Mouse (Mus musculus) G1E-ER4 (cell line): ENCODE data around the gene Kcnd1. TPM values are rescaled to one million over a fixed set of nuclear protein-coding genes. Genes with fewer than 3 reads are reported as not detected.
A peak's percentile ranks its signal among the peaks of the same experiment; 100 is the strongest.

Source experiments
- GATA1 ChIP-seq: IDR thresholded peaks from one replicate; pipeline ENCODE4 v1.8.0; 2012; ENCODE audit warnings: low read length, inconsistent platforms
- polyA plus RNA-seq: library from polyadenylated mRNA; stranded (reverse); fragments of >175 nt; gene quantifications from 2 replicates; pipeline ENCODE4 v1.2.3, GENCODE M21; 2012

The Kcnd1 gene
- polyA plus RNA-seq = 0.22 and 0.31 TPM in 2 replicates

DNA sequence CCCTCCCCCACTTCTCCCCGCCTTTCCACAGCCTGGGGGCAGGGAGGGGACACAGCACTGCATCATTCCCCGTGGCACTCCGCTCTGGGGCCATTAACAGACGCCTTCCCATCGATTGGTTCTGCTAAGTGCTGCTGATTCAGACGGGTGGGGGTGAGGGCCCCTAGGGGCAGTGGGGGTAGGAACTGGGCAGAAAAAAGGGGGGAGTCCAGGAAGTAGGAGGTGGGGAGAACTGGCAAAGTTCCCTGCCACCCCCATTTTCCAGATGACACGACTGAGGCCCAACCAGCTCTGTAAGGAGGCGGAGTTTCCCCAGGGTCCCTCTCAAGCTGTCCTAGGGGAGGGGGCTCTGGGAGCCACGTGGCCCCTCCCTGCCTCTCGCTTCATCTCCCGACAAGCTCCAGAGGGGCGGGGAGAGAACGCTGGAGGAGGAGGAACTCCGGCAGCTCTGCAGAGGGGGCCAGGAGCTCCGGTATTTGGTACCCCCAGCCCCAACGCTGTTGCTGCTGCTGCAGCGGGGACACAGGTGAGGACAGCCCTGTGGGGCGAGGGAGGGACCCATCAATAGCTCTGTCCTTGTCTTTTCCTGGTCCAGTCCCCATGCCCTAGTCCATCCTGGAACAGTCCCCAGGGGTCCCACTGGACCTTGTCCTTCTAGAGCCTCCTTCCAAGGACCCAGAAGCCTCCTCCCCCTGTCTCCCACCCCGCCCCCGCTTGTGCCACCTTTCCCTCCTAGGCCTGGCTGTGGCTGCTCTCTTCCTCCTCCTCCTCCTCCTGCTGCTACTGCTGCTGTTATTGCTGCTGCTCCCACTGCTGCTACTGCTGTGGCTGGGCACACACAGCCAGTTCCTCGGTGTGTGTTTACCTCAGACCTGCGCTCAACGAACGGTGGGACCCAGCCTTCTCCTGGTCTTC, at the start of gene Kcnd1:
Gene Kcnd1 (plus strand): TSS at position 425 of the 915 bp plus-strand sequence.
- TF ChIP-seq GATA1 = no peak

DNA sequence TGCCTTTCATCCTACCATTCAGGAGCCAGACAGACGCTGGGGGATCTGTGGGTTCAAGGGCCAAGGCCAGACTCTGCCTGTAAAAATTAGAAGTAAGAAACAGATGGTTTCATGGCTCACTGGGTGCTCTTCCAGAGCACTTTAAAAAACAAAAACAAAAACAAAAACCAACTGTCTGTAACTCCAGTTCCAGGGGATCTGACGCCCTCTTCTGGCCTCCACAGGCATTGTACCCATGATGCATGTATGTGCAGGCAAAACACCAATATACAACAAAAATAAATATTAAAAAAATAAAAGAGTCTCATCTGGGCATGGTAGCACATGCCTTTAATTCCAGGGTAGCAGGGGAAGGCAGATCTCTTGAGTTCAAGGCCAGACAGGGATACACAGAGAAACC, 49.3 kb upstream of the Kcnd1 start:
- no peak for TF ChIP-seq GATA1

DNA sequence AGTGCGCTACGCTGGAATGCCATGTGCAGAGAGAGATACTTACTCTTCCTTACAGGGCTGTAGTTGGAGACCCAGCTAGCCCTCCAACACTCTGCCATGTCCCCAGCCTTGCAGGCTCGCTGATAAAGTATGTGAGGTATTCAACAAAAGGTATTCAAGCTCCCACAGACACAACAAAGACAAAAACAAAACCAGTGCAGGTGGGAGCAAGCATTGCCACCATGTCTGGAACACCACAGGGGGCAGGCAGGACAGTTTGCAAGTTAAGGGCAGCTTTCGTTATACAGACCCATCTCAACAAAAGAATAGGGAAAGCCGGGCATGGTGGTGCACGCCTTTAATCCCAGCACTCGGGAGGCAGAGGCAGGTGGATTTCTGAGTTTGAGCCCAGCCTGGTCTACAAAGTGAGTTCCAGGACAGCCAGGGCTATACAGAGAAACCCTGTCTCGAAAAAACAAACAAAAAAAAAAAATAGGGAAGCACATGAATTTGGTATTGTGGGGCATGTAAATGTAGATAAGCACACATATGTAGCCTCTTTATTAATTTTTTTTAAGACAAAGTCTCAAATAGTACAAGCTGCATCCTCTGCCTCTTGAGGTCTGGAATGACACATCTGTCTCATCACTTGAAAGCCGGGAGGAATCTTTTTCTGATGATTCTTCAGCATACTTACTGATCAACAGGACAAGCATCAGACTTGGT, 46.4 kb upstream of the Kcnd1 start:
- TF ChIP-seq GATA1 = no peak

DNA sequence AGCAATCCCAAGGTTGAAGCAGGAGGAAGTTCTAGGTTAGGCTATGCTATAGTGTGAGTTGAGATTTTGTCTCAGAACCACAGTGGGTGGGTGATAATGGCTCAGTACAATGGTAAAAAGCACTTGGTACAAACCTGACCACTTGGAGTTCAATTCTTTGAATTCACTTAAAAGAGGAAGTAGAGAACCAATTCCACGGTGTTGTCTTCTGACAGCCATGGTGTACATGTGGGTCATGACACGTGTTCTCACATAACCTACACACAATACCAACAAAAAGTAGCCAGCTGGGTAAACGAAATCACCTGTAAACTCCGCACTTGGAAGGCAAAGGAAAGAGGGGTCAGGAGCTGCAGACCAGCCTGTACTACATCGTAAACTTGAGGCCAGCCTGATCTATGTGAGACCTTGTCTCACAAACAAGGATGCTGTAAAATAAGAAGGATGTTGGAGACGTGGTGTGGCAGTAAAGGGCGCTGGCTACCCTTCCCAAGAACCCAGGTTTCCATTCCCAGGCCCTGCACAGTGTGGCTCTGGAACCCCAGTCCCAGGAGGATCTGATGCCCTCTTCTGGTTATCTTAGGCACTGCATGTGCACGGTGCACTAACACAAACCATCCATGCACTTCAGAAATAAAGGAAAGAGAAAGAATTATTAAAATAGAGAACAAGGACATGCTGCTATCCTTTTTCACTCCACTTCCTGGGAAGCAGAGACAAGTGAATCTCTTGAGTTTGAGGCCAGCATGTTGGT, 45.6 kb upstream of the Kcnd1 start:
- TF ChIP-seq GATA1 = no peak

DNA sequence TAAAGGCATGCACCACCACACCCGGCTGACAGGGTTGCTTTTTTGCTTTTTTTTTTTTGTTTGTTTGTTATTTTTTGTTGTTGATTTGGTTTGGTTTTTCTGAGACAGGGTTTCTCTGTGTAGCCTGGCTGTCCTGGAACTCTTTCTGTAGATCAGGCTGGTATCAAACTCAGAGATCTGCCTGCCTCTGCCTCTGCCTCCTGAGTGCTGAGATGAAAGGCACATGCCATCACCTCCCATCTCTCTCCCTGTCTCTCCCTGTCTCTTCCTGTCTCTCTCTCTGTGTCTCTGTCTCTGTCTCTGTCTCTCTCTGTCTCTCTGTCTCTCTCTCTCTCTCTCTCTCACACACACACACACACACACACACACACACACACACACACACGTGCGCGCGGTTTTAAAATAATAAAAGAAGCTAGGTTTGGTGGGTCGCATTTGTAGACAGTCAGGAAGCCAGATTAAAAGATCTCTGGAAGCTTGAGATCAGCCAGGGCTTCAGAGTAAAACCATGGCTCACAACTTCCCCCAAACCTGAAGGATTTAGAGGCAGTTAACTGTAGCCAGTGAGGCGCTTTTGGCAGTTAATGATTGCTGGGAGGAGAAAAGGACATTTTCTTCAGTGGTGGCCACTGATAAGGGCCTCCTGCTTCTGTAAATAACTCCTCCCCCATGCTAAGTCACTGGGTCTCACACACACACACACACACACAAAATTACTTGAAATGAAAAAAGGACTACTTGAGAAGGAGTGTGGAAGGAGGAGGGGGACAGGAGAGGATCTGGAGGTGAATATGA, 43.4 kb upstream of the Kcnd1 start:
- peak; percentile 39 for TF ChIP-seq GATA1

DNA sequence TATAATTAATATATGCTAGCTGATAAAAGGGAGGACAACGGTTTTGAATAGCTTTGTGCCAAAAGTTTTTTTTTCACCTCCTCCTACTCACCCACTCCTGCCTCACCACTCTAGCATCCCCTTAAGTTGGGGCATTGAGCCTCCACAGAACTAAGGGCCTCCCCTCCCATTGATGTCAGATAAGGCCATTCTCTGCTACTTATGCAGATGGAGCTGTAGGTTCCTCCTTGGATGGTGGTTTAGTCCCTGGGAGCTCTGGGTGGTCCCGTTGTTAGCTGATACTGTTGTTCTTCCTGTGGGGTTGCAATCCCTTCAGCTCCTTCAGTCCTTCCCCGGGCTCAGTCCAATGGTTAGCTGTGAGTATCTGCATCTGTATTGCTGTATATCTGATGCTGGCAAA, 42.8 kb upstream of the Kcnd1 start:
- TF ChIP-seq GATA1 = no peak

DNA sequence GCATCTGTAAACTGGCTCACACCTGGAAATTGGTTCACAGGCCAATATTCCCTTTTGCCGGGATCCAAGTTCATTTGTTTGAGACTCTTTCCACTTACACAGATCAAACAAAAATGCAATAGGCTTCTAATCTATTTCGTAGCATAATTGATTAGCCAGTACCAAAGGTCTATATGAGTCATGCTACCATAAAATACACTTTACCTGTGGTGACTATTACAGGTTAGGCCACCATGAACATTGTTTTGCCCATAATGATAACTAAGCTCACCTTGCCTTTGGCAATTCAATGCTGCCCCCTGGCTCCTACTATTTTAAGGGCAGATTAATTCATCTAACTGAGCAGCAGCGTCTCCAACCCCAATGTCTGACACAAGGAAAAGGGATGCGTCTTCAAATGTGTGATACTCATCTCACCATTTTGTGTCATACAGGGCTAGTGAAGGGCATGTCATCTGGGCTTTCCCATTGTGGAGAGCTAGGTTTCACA, 39.4 kb upstream of the Kcnd1 start:
- TF ChIP-seq GATA1 = no peak

DNA sequence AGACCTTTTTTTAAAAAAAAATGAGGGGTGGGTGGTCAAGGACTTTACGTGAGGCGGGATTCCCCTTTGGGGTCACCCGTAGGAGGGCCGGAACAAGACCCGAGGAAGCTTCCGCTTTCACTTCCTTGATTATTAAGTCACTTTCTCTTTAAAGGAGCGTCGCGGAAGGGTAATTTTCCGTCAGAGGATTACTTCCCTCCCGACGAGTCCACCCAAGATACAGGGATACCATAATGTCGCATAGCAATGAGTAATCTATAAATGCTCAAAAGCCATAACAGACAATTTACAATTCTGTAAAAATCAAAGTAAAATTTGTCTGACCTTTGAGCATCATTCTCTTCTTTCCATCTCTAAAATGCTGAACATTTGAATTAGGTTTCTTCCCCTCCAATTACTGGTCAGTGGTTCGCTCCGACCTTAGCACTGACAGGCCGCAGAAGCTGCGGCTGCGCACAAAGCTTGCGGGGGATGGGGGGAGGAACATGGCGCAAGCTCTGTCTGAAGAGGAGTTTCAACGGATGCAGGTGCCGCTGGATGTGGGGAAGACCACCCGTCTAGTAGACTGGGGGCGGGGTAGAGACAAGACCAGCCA, 32.5 kb upstream of the Kcnd1 start, which contains the start of gene Gripap1:
Gene Gripap1 (plus strand): TSS at position 224 of the 595 bp plus-strand sequence.
- no peak for TF ChIP-seq GATA1

DNA sequence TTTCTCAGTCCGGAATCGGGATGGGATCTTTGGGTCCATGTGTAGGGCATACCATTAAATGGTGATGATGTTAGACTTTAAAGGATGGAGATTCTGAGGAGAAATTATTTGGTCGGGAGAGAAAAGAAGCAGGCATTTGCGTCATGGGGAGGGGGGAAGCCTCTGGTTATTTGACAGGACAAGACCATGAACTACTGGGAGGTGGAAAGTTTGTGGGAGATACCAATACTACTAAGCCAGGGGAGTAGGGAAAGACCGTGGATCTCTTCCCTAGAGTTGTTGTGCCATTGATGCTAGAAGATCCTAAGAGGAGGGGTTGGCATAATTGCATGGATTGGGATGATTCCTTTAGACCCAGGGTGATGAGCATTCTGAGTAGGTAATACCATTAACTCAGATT, 31.8 kb upstream of the Kcnd1 start:
- TF ChIP-seq GATA1 = no peak

DNA sequence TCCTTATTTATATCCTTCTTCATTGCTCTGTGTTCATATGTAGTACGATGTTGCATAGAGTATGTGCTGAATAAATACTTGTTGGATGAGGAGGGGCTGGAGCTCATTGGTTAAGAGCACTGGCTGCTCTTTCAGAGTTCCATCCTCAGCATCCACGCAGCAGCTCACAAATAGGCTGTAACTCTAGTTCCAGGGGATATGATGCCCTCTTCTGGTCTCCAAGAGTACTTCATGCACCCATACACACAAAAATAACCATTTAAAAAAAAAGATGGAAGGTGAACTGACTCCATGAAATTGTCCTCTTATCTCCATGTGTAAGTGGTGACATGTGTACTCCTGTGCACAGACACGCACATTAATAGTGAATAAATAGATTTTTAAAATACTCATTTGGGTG, 28.7 kb upstream of the Kcnd1 start:
- no peak for TF ChIP-seq GATA1

DNA sequence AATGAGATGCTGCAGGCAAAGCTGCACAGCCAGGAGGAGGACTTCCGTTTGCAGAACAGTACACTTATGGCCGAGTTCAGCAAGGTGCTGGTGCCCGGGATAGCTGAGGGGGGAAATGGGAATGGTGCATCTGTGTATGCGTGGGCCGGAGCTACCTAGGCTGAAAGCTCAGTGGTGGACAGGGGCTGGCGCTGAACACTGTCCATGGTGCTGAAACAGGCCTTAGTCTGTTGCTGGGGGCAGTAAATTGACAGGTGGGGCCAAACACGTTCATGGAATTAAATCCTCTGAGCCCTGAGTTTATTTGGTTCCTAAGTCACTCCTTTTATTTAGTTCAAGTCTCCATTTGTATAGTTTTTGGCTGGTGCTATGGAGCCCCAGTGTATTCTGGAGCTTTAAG, 27.1 kb upstream of the Kcnd1 start:
- no peak for TF ChIP-seq GATA1

DNA sequence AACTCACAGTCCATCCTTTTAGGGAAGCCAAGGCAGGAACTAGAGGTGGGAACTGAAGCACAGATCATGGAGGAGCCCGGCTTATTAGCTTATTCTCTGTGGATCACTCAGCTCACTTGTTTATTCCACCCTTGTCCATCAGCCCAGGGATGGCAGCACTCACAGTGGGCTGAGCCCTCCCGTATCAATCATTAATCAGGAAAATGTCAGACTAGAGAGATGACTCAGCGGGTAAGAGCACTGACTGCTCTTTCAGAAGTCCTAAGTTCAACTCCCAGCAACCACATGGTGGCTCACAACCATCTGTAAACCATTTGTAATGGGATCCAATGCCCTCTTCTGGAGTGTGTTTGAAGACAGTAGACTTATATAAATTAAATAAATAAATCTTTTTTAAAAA, 24.8 kb upstream of the Kcnd1 start:
- TF ChIP-seq GATA1 = no peak

DNA sequence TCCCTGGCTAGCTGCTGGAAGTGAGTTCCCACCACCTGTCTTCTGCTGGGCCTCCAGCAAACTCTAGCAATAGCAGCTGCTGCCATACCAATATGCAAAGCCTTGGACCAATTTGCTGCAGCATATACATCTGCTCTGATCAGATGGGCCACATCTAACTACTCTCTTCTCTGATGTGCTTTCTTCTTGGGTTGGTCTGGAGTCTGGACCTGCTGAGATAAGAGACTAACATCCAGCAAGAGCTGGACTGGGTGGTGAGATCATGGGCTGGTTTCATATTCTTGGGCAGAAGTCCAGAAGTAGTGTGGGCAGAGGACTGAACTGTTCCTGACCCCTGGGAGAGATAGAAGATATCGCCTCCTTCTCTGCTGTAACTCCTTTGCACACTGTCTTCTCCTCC, 15.1 kb downstream of the Kcnd1 start:
- no peak for TF ChIP-seq GATA1

DNA sequence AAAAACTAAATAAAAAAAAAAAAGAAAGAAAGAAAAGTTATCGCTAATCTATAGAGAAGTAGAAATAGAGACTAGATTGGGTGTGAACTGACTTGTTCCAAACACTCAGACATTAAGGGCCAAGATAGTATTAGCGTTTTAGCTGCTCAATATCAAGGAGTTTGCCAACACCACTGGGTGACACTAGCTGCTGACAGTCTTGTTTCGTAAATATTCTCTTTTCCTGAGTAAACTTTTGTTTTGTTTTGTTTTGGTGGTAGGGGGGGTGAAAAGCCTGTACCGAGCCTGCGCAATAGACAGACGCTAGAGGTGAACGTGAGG, 18.7 kb downstream of the Kcnd1 start:
- TF ChIP-seq GATA1 = no peak
